Mouse (Mus musculus): ENCODE measurements around the gene Dclre1a. TPM values are rescaled to one million over a fixed set of nuclear protein-coding genes. Genes with fewer than 3 reads are reported as not detected.
"Not testable (repeated sequence)": the region's sequence is repeated elsewhere in the genome, so short reads cannot be mapped to it uniquely, and the experiment has no call there.

Gene Dclre1a
- polyA plus RNA-seq, 1 experiment from 2014 or later: 18.4 TPM

GRCm38 (mm10) chr19:56503525-56503924 is 44.5 kb downstream of the Dclre1a start:
- H3K4me1 ChIP-seq; H3K27me3 ChIP-seq; H3K9me3 ChIP-seq; H3K27ac ChIP-seq (replicated peaks); ATAC-seq (ENCODE audit: low FRiP score, low read depth); H3K4me2 ChIP-seq (replicated peaks); H3K4me3 ChIP-seq; H3K36me3 ChIP-seq; H3K9ac ChIP-seq (replicated peaks): not testable (repeated sequence)
- WGBS: no CpG with 5 or more reads among the region's 5 CpGs

GRCm38 (mm10) chr19:56503069-56503468 is 45.0 kb downstream of the Dclre1a start:
- H3K36me3 ChIP-seq; H3K9ac ChIP-seq (replicated peaks); H3K27me3 ChIP-seq; H3K9me3 ChIP-seq; H3K4me1 ChIP-seq; ATAC-seq (ENCODE audit: low FRiP score, low read depth); H3K27ac ChIP-seq (replicated peaks); H3K4me2 ChIP-seq (replicated peaks); H3K4me3 ChIP-seq: not testable (repeated sequence)
- no CpG with 5 or more reads among the region's 5 CpGs for WGBS

- not testable (repeated sequence) for H3K4me3 ChIP-seq; ATAC-seq (ENCODE audit: low FRiP score, low read depth); H3K9me3 ChIP-seq; H3K27me3 ChIP-seq; H3K27ac ChIP-seq (replicated peaks); H3K4me1 ChIP-seq; H3K36me3 ChIP-seq; H3K4me2 ChIP-seq (replicated peaks); H3K9ac ChIP-seq (replicated peaks)
- WGBS: no CpG with 5 or more reads among the region's 2 CpGs
These were observed 53.9 kb downstream of the Dclre1a start for GRCm38 (mm10) chr19:56494157-56494556.

- no peak for ATAC-seq (ENCODE audit: low FRiP score, low read depth)
- H3K4me1 ChIP-seq: peaks cover 19% of the 10 kb centered on the region
- no peak overlapping the region for H3K4me2 ChIP-seq (replicated peaks)
- no peaks in the 10 kb centered on the region for H3K36me3 ChIP-seq
- H3K9me3 ChIP-seq: no peaks in the 10 kb centered on the region
- no peak overlapping the region for H3K27ac ChIP-seq (replicated peaks)
- no peak overlapping the region for H3K4me3 ChIP-seq
- H3K27me3 ChIP-seq: 0 out of 2 replicates have a peak, but pooled peaks cover 3% of the 10 kb centered on the region
- no peak overlapping the region for H3K9ac ChIP-seq (replicated peaks)
- WGBS: 88% methylated on average over 6 of the region's 6 CpGs
These were observed 58.4 kb downstream of the Dclre1a start for GRCm38 (mm10) chr19:56489601-56490000.

GRCm38 (mm10) chr19:56487339-56487738 is 60.7 kb downstream of the Dclre1a start:
- no peaks in the 10 kb centered on the region for H3K9me3 ChIP-seq
- H3K27ac ChIP-seq (replicated peaks): no peak overlapping the region
- no peaks in the 10 kb centered on the region for H3K36me3 ChIP-seq
- peaks cover 22% of the 10 kb centered on the region for H3K4me1 ChIP-seq
- ATAC-seq (ENCODE audit: low FRiP score, low read depth): no peak
- 0 out of 2 replicates have a peak, but pooled peaks cover 3% of the 10 kb centered on the region for H3K27me3 ChIP-seq
- no peak overlapping the region for H3K4me3 ChIP-seq
- H3K4me2 ChIP-seq (replicated peaks): no peak overlapping the region
- 90% methylated on average over 2 of the region's 2 CpGs for WGBS
- H3K9ac ChIP-seq (replicated peaks): no peak overlapping the region

- Histone ChIP-seq H3K9ac (replicated peaks) (no peak overlapping the region), H3K9me3 (no peaks in the 10 kb centered on the region), H3K27me3 (0 out of 2 replicates have a peak, but pooled peaks cover 3% of the 10 kb centered on the region), H3K4me2 (replicated peaks) (no peak overlapping the region), H3K36me3 (no peaks in the 10 kb centered on the region), H3K4me1 (peaks cover 22% of the 10 kb centered on the region), H3K4me3 (no peak overlapping the region), H3K27ac (replicated peaks) (no peak overlapping the region)
- WGBS: 87% methylated on average over 7 of the region's 7 CpGs
- ATAC-seq (ENCODE audit: low FRiP score, low read depth): no peak
These were observed 61.1 kb downstream of the Dclre1a start for GRCm38 (mm10) chr19:56486926-56487325.

GRCm38 (mm10) chr19:56485376-56486271 is 62.4 kb downstream of the Dclre1a start:
- peak overlapping the region; percentile 49 for H3K27ac ChIP-seq (replicated peaks)
- no peak overlapping the region for H3K4me3 ChIP-seq
- H3K36me3 ChIP-seq: no peaks in the 10 kb centered on the region
- H3K27me3 ChIP-seq: 0 out of 2 replicates have a peak, but pooled peaks cover 1% of the 10 kb centered on the region
- no peaks in the 10 kb centered on the region for H3K9me3 ChIP-seq
- 52% methylated on average over 13 of the region's 13 CpGs for WGBS
- H3K4me1 ChIP-seq: peaks cover 22% of the 10 kb centered on the region
- H3K9ac ChIP-seq (replicated peaks): no peak overlapping the region
- peak; percentile 41; the same call in 1 of the 2 replicates for ATAC-seq (ENCODE audit: low FRiP score, low read depth)
- no peak overlapping the region for H3K4me2 ChIP-seq (replicated peaks)

GRCm38 (mm10) chr19:56484630-56485375 is 63.2 kb downstream of the Dclre1a start:
- Histone ChIP-seq H3K4me3 (no peak overlapping the region), H3K4me1 (peaks cover 22% of the 10 kb centered on the region), H3K27me3 (no peaks in the 10 kb centered on the region), H3K27ac (replicated peaks) (peak overlapping the region; percentile 49; the same call in 1 of the 2 replicates), H3K9me3 (no peaks in the 10 kb centered on the region), H3K36me3 (no peaks in the 10 kb centered on the region), H3K9ac (replicated peaks) (no peak overlapping the region), H3K4me2 (replicated peaks) (no peak overlapping the region)
- ATAC-seq (ENCODE audit: low FRiP score, low read depth): no peak
- WGBS: 49% methylated on average over 13 of the region's 13 CpGs

Other genes starting within 250 kb of the Dclre1a start
- gene Nrap, start 158.2 kb downstream of the Dclre1a start, polyA plus RNA-seq (2016; fragmentation: Nextera tagmentation; extraction: Ambion mirVana): 0.28 and 0.31 TPM in 2 replicates
- gene Casp7, start 151.1 kb downstream of the Dclre1a start, polyA plus RNA-seq (2016; fragmentation: Nextera tagmentation; extraction: Ambion mirVana): 13.1 and 15.8 TPM in 2 replicates
- 0.17 TPM in 1 of 2 replicates, not detected in the other for gene Plekhs1, start 86.6 kb downstream of the Dclre1a start, polyA plus RNA-seq (2016; fragmentation: Nextera tagmentation; extraction: Ambion mirVana)
- 15.5 and 17.0 TPM in 2 replicates for gene Nhlrc2, start within 50 bp of the Dclre1a start, polyA plus RNA-seq (2016; fragmentation: Nextera tagmentation; extraction: Ambion mirVana)
- 0.34 and 0.46 TPM in 2 replicates for gene Adrb1, start 174.0 kb upstream of the Dclre1a start, polyA plus RNA-seq (2016; fragmentation: Nextera tagmentation; extraction: Ambion mirVana)